Mouse (Mus musculus) stomach, postnatal 0 days (tissue): ENCODE results near the gene Trafd1.

Source experiments
- CTCF ChIP-seq: IDR thresholded peaks from 2 replicates; pipeline ENCODE4 v1.5.1; 2016; ENCODE audit warnings: antibody characterized with exemption, low read depth, mild to moderate bottlenecking, moderate library complexity
- EP300 ChIP-seq: optimal IDR thresholded peaks from 2 replicates; pipeline ENCODE3; 2016; ENCODE audit warnings: antibody characterized with exemption

DNA sequence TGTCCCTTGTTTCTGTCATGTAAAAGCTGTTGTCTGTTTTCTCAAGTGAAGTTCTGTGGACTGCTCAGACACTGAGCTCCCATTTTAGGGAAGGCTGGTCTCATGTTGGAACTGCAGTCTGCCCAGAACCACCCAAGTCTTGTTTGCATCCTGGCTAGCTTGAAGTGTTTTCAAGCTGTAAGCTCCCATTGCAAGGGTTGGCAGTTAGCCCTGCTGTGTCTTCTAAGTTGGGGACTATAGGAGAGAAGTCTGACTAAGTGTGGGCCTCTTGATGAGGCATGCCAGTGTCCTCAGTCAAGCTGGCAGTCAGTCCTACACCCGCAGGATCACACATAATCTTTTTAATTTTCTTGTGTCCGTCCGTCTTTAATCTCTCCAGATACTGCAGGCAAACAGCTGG is 43.5 kb upstream of the Trafd1 start:
- TF ChIP-seq CTCF (no peak), EP300 (no peak)
